In the genomic region with DNA sequence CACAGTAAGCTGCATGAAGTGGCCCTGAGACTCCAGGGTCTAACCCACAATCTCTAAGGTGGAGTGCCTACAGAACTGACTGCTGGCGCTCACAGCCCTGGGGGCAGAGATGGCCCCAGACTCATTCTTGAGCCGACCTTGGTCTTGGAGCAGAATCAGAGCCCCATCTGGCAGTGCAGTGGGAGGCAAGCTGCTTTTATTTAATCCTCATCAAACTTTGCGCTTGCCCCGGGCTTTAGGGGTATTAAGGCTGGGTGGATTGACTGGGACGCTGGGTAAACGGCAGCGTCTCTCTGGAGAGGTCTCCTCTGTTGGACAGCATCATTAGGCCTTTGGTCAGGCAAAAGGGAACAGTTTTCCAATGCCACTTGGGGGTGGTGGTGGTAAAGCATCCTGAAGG, we compare ENCODE assay signal across 27 mouse cellular contexts.
"Had no signal": no experiment of that assay in that cellular context is flagged by ENCODE, and none has a peak within 500 bp of the region (broad histone marks: within the 10 kb centered on the region; RNA-seq: fewer than 3 reads in every experiment).

No protein-coding gene starts in this region.

- H3K27me3 ChIP-seq: embryonic facial prominence, embryonic 12.5 days; embryonic facial prominence, embryonic 13.5 days; embryonic facial prominence, embryonic 15.5 days; forebrain, embryonic 12.5 days; forebrain, embryonic 15.5 days had no signal

- H3K9me3 ChIP-seq: embryonic facial prominence, embryonic 10.5 days; embryonic facial prominence, embryonic 12.5 days; embryonic facial prominence, embryonic 13.5 days; embryonic facial prominence, embryonic 15.5 days; forebrain, embryonic 12.5 days; forebrain, embryonic 15.5 days had no signal

- H3K27ac ChIP-seq: embryonic facial prominence, embryonic 10.5 days; embryonic facial prominence, embryonic 12.5 days; embryonic facial prominence, embryonic 13.5 days; embryonic facial prominence, embryonic 15.5 days; forebrain, embryonic 12.5 days; forebrain, embryonic 15.5 days; gastrocnemius, adult 2 months; heart, adult 2 months had no signal

- H3K36me3 ChIP-seq: embryonic facial prominence, embryonic 12.5 days; embryonic facial prominence, embryonic 13.5 days; embryonic facial prominence, embryonic 15.5 days; forebrain, embryonic 12.5 days; forebrain, embryonic 15.5 days had no signal

- H3K4me1 ChIP-seq: embryonic facial prominence, embryonic 12.5 days had no signal

- H3K4me2 ChIP-seq: embryonic facial prominence, embryonic 12.5 days; embryonic facial prominence, embryonic 13.5 days; embryonic facial prominence, embryonic 15.5 days; forebrain, embryonic 12.5 days; forebrain, embryonic 15.5 days had no signal

- H3K9ac ChIP-seq: embryonic facial prominence, embryonic 12.5 days; embryonic facial prominence, embryonic 13.5 days; embryonic facial prominence, embryonic 15.5 days; forebrain, embryonic 12.5 days; forebrain, embryonic 15.5 days; forebrain, postnatal 0 days had no signal

- H3K4me3 ChIP-seq: embryonic facial prominence, embryonic 10.5 days; embryonic facial prominence, embryonic 12.5 days; embryonic facial prominence, embryonic 13.5 days; embryonic facial prominence, embryonic 15.5 days; erythroblast, embryonic 14.5 days; forebrain, embryonic 12.5 days; forebrain, embryonic 15.5 days; gastrocnemius, adult 2 months; heart, adult 2 months had no signal

- ATAC-seq: forebrain, embryonic 14.5 days; forebrain, embryonic 15.5 days; forebrain, embryonic 16.5 days; forebrain, postnatal 0 days had no signal

- DNase-seq: cerebellum, adult 18-20 months; cerebellum, adult 2 months; cerebellum, adult 8-10 months; cerebellum, adult 9-10 months; cerebellum, adult 9-11 months; cerebellum, postnatal 10 days; cerebellum, postnatal 14 days; cerebellum, postnatal 25 days; cerebellum, postnatal 36 days; embryo, embryonic 11 days; forebrain, postnatal 0 days; gastrocnemius, adult 2 months; gastrocnemius, postnatal 10 days; gastrocnemius, postnatal 14 days; gastrocnemius, postnatal 25 days; gastrocnemius, postnatal 36 days; heart, adult 18-20 months; heart, adult 2 months had no signal
